ENCODE assay signal across 8 mouse cellular contexts in the genomic region with DNA sequence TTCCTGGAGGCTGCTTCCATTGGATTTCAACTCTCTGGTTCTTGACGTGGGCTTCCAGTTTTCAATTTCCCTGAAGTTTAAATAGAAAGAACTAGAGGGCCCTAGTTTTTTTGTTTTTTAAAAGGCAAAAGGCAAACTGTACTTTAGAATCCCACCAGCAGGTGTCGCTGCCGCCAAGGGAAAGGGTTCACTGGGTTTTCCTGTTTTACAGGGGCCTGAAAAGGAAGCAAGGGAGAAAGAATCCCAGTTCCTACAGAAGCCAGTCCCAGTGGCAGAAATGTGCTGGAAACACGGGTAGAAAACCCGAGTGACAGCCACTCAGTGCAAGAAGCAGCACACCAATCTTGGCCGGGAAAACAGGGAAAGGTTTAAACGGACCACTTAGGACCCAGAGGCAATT. TPM values are rescaled to one million over a fixed set of nuclear protein-coding genes. Genes with fewer than 3 reads are reported as not detected.
DNase-seq lines count a peak whose midpoint lies in the region; ATAC-seq lines count a peak whose summit lies in the region.

No protein-coding gene starts in this region.

- H3K9me3 ChIP-seq in embryonic facial prominence, embryonic 14.5 days (ENCODE audit: control insufficient read depth, low read length), result no peaks in the 10 kb centered on the region
- H3K9me3 ChIP-seq in hindbrain, embryonic 16.5 days (ENCODE audit: control insufficient read depth, low read length), result no peaks in the 10 kb centered on the region

- no peaks in the 10 kb centered on the region for H3K36me3 ChIP-seq in embryonic facial prominence, embryonic 14.5 days (ENCODE audit: control insufficient read depth, insufficient read depth, low read length)
- H3K36me3 ChIP-seq in hindbrain, embryonic 16.5 days (ENCODE audit: control insufficient read depth, insufficient read depth, low read length), result no peaks in the 10 kb centered on the region

- no peaks in the 10 kb centered on the region for H3K4me1 ChIP-seq in embryonic facial prominence, embryonic 14.5 days (ENCODE audit: control insufficient read depth, insufficient read depth, low read length)
- no peaks in the 10 kb centered on the region for H3K4me1 ChIP-seq in hindbrain, embryonic 16.5 days (ENCODE audit: control insufficient read depth, insufficient read depth, low read depth, low read length)

- peak; percentile 81 to 92 for DNase-seq in left cerebral cortex, adult 18-20 months (ENCODE audit: low spot score in 2 of 2)
- DNase-seq in left cerebral cortex, adult 11 months (ENCODE audit: low spot score), result no peak
- DNase-seq in adrenal gland, postnatal 36 days, result peak; percentile 86 to 88
- DNase-seq in embryonic facial prominence, embryonic 14.5 days (ENCODE audit: low spot score), result peak; percentile 68
- peak; percentile 78 for DNase-seq in left cerebral cortex, postnatal 4 days
- DNase-seq in retina, postnatal 1 day, result peak; percentile 79
- peak; percentile 63 to 87 for DNase-seq in urinary bladder, adult 18-20 months (ENCODE audit: low spot score in 2 of 2)

- H3K4me3 ChIP-seq in embryonic facial prominence, embryonic 14.5 days (ENCODE audit: low read depth, low read length), result no peak overlapping the region
- H3K4me3 ChIP-seq in hindbrain, embryonic 16.5 days (ENCODE audit: low read length), result no peak overlapping the region

- intact Hi-C loops in left cerebral cortex, postnatal 4 days (cut with DNase I), result loop anchor here (2.0 to 5.0 kb wide), 2 partner anchors 187 to 244 kb away; no protein-coding TSS in a partner anchor

- WGBS in embryonic facial prominence, embryonic 14.5 days, result 9% methylated on average over 7 of the region's 7 CpGs
- 6% methylated on average over 7 of the region's 7 CpGs for WGBS in hindbrain, embryonic 16.5 days

- no peak overlapping the region for H3K4me2 ChIP-seq in embryonic facial prominence, embryonic 14.5 days (ENCODE audit: low read depth, low read length)
- no peak overlapping the region for H3K4me2 ChIP-seq in hindbrain, embryonic 16.5 days (ENCODE audit: low read length)

- ATAC-seq in embryonic facial prominence, embryonic 14.5 days (ENCODE audit: low read depth), result no peak; the same call in 1 of the 2 replicates
- no peak for ATAC-seq in hindbrain, embryonic 16.5 days

- no peaks in the 10 kb centered on the region for H3K27me3 ChIP-seq in embryonic facial prominence, embryonic 14.5 days (replicated peaks; ENCODE audit: control insufficient read depth, insufficient read depth, low read length)
- H3K27me3 ChIP-seq in hindbrain, embryonic 16.5 days (replicated peaks; ENCODE audit: control insufficient read depth, insufficient read depth, low read length), result no peaks in the 10 kb centered on the region

- no peak overlapping the region for H3K27ac ChIP-seq in embryonic facial prominence, embryonic 14.5 days (replicated peaks; ENCODE audit: low read depth, low read length)
- H3K27ac ChIP-seq in hindbrain, embryonic 16.5 days (ENCODE audit: low read depth, low read length), result no peak overlapping the region

- peak overlapping the region; percentile 43; the same call in 1 of the 2 replicates for H3K9ac ChIP-seq in embryonic facial prominence, embryonic 14.5 days (ENCODE audit: low read depth, low read length)
- H3K9ac ChIP-seq in hindbrain, embryonic 16.5 days (ENCODE audit: low read depth, low read length), result 0 out of 2 replicates have a peak overlapping the region, but pooled peaks have one; percentile 43

RNA-seq across cellular contexts. Expression of a gene that starts 8.8 kb away (rescaled TPM):
- total RNA-seq in left cerebral cortex, adult 18-20 months (2021), result 100 to 1,000 TPM; 216 to 221 TPM
- 100 to 1,000 TPM; 148 to 173 TPM for total RNA-seq in adrenal gland, postnatal 36 days (2021)
- 167 and 188 TPM in 2 replicates for polyA plus RNA-seq in embryonic facial prominence, embryonic 14.5 days (2014; fragmentation: Nextera tagmentation; extraction: Ambion mirVana)
- polyA plus RNA-seq in hindbrain, embryonic 16.5 days (2015; fragmentation: Nextera tagmentation; extraction: Ambion mirVana), result 263 and 279 TPM in 2 replicates
- 100 to 1,000 TPM; 262 to 267 TPM for total RNA-seq in left cerebral cortex, postnatal 4 days (2021)

RNA-seq across cellular contexts. Expression of a gene that starts 8.9 kb away (rescaled TPM):
- total RNA-seq in left cerebral cortex, adult 18-20 months (2021), result 100 to 1,000 TPM; 112 to 132 TPM
- total RNA-seq in adrenal gland, postnatal 36 days (2021), result 10 to 100 TPM; 55.1 to 60.0 TPM
- 11.5 and 13.4 TPM in 2 replicates for polyA plus RNA-seq in embryonic facial prominence, embryonic 14.5 days (2014; fragmentation: Nextera tagmentation; extraction: Ambion mirVana)
- 5.2 and 5.7 TPM in 2 replicates for polyA plus RNA-seq in hindbrain, embryonic 16.5 days (2015; fragmentation: Nextera tagmentation; extraction: Ambion mirVana)
- total RNA-seq in left cerebral cortex, postnatal 4 days (2021), result 10 to 100 TPM; 54.6 to 56.9 TPM

RNA-seq across cellular contexts. Expression of a gene that starts 48.7 kb away (rescaled TPM):
- total RNA-seq in left cerebral cortex, adult 18-20 months (2021), result 10 to 100 TPM; 78.5 to 80.9 TPM
- 100 to 1,000 TPM; 161 to 261 TPM for total RNA-seq in adrenal gland, postnatal 36 days (2021)
- 47.9 and 50.4 TPM in 2 replicates for polyA plus RNA-seq in embryonic facial prominence, embryonic 14.5 days (2014; fragmentation: Nextera tagmentation; extraction: Ambion mirVana)
- 51.2 and 52.0 TPM in 2 replicates for polyA plus RNA-seq in hindbrain, embryonic 16.5 days (2015; fragmentation: Nextera tagmentation; extraction: Ambion mirVana)
- total RNA-seq in left cerebral cortex, postnatal 4 days (2021), result 10 to 100 TPM; 80.0 to 97.1 TPM
